Mouse (Mus musculus) cerebellum, adult 2 months (tissue): ENCODE data around the gene Slc28a3.

ENCODE experiments used
- CTCF ChIP-seq: fragments of 200-500 bp; IDR thresholded peaks from 2 replicates; pipeline ENCODE4 v1.5.1; 2011; ENCODE audit warnings: low read depth, mild to moderate bottlenecking, control low read depth, low read length, moderate library complexity, borderline replicate concordance; ENCODE audit not compliant: insufficient read depth
- POLR2A ChIP-seq: fragments of 200-500 bp; IDR thresholded peaks from 2 replicates; pipeline ENCODE4 v1.6.1; 2011; ENCODE audit warnings: low read length, control low read depth, borderline replicate concordance; ENCODE audit not compliant: insufficient read depth

DNA sequence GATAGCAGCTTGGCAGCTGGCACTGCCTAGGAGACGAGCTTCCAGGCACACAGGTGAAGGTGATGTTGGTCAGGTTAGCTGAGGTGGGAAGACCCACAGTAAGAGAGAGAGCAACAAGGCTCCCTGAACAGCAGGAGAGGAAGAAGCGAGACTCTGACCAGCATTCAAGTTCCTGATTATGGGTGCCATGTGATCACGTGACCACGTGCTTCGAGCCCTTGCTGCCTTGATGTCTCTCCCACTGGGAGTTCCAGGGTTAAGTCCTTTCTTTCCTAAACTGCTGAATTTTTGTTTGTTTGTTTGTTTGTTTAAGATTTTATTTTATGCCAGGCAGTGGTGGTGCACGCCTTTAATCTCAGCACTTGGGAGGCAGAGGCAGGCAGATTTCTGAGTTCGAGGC lies 18.8 kb downstream of the Slc28a3 start:
- TF ChIP-seq CTCF (no peak), POLR2A (no peak)
